Mouse (Mus musculus): Measurements from ENCODE around the gene Zbtb34. TPM values are rescaled to one million over a fixed set of nuclear protein-coding genes. Genes with fewer than 3 reads are reported as not detected.
A peak's percentile ranks its signal among the peaks of the same experiment; 100 is the strongest.

The Zbtb34 gene
- total RNA-seq, 2 experiments from 2014 or later: 23.9 to 26.9 TPM

DNA sequence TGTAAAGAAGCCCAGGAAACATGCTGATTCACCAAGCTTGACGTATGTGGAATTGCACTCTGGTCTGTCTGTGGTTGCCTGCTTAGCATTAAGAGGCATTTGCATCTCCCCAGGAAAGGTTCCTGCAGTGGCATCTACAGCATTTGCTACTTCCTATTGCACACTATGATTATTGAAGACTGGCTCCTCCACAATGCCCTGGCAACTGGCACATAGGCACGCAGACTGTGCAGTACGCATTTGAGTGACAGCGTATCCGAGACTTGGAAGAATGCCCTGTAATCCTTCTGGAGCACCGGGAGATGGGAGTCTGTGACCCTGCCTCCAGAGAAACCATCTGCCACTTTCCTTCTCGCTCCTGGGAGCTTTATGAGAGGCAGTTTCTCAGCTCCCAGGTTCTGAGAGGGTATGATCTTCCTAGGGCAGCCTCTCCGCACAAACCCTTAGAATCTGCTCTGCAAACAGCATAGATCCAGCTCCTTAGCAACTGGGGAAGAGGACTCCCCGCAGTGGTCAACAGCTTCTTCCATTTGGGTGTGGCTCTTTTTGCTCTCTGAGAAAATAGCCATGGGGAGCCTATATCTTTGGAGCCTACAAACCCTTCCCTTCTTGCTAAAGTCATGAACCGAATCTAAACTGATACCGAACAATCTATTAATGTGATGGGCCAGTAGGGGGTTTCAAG is 37.0 kb downstream of the Zbtb34 start:
- TF ChIP-seq CTCF (IDR thresholded peaks at IDR 0.05): no peak
- H3K4me3 ChIP-seq: no peak overlapping the region
- DNase-seq (ENCODE audit: extremely low spot score in 1 of 2, low spot score in 2 of 2): no peak
- intact Hi-C loops (cut with DNase I): no loop called here
- H3K27ac ChIP-seq: peak overlapping the region; percentile 37

GRCm38 (mm10) chr2:33393021-33393420 is 38.1 kb downstream of the Zbtb34 start:
- TF ChIP-seq CTCF (IDR thresholded peaks at IDR 0.05): no peak
- Histone ChIP-seq H3K4me3 (no peak overlapping the region), H3K27ac (no peak overlapping the region)
- intact Hi-C loops (cut with DNase I): no loop called here
- DNase-seq (ENCODE audit: extremely low spot score in 1 of 2, low spot score in 2 of 2): no peak

- intact Hi-C loops (cut with DNase I): loop anchor here (5.0 kb wide), 1 partner anchor 95 kb away; the partner anchor contains the start of gene Zbtb43
- peak overlapping the region; percentile 80 for H3K27ac ChIP-seq
- no peak for DNase-seq (ENCODE audit: extremely low spot score in 1 of 2, low spot score in 2 of 2)
- H3K4me3 ChIP-seq: peak overlapping the region; percentile 52; the same call in 1 of the 2 replicates
- no peak for TF ChIP-seq CTCF (IDR thresholded peaks at IDR 0.05)
Measured at GRCm38 (mm10) chr2:33371648-33372408, 59.3 kb downstream of the Zbtb34 start.

DNA sequence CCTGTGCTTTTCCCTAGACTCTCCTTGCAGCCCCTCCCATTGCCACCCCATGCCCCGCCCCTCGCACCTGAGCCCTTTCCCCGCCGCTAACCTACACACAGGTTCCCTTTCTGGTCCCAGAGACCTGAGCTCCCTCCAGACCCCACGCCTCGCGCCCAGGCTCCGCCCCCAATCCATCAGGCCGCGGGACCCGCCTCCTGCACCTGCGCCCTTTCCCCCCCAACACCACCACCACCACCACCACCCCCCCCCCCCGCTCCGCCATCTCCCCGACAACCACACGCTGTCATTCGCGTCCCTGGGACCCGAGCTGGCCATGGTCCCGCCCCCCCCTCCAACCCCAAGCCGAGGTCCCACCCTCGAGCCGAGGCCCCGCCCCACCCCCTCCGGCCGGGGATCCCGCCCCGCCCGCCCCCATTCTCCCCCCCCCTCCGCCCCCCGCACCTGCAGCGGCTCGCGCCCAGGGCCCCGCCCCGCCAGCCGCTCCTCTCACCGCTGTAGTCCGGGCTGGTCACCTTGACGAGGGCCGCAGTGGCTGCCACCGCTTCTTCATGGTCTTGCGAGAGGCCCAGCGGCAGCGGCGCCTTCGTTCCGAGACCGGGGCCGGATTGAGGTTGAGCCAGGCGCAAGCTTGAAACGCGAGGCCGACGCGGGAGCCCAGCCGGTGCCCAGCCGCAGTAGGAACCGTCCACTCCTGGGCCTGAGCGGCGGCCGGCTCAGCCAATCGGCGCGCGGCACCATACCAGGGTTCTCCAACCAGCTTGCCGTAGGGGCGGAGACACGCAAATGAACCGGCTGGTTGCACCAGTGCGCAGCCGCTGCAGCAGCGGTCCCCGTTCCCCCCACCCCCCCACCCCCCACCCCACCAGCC is 60.1 kb downstream of the Zbtb34 start, which contains the start of gene Ralgps1:
Ralgps1 (minus strand) TSS at position 710 of the 871 bp plus-strand sequence.
- Histone ChIP-seq H3K27ac (peak within 1 kb of the TSS; percentile 99), H3K4me3 (peak within 1 kb of the TSS; percentile 52)
- TF ChIP-seq CTCF (IDR thresholded peaks at IDR 0.05): no peak
- DNase-seq (ENCODE audit: extremely low spot score in 1 of 2, low spot score in 2 of 2): peak; percentile 95 to 98
- intact Hi-C loops (cut with DNase I): loop anchor here (5.0 kb wide), 1 partner anchor 96 kb away; the partner anchor contains the start of gene Zbtb43

- intact Hi-C loops (cut with DNase I): loop anchor here (5.0 kb wide), 1 partner anchor 97 kb away; the partner anchor contains the start of gene Zbtb43
- peak overlapping the region; percentile 52 for H3K4me3 ChIP-seq
- no peak for TF ChIP-seq CTCF (IDR thresholded peaks at IDR 0.05)
- H3K27ac ChIP-seq: peak overlapping the region; percentile 69
- no peak for DNase-seq (ENCODE audit: extremely low spot score in 1 of 2, low spot score in 2 of 2)
Measured at GRCm38 (mm10) chr2:33370276-33370776, 60.8 kb downstream of the Zbtb34 start.

- no peak for DNase-seq (ENCODE audit: extremely low spot score in 1 of 2, low spot score in 2 of 2)
- intact Hi-C loops (cut with DNase I): no loop called here
- H3K4me3 ChIP-seq: no peak overlapping the region
- H3K27ac ChIP-seq: peak overlapping the region; percentile 34; the same call in 1 of the 2 replicates
- TF ChIP-seq CTCF (IDR thresholded peaks at IDR 0.05): no peak
Measured at GRCm38 (mm10) chr2:33369453-33369852, 61.7 kb downstream of the Zbtb34 start.

DNA sequence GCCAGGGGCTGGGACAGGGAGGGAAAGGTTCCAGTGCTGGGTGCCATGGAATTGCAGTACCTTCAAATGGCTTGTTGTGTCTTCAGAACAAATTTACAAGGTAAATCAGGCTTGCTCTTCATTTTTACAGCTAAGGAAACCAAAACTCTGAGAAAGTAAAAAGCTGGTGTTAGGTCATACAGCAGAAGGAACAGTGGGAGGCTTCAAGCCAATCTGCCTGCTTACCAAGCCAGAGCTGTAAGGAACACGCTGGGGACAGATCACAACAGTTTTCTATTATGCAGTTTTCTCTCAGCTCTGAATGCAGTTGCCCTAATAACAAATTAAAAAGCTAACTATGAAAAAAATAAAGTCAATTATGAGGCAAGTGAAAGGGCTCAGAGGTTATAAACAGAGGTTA is 62.6 kb downstream of the Zbtb34 start:
- Histone ChIP-seq H3K4me3 (no peak overlapping the region), H3K27ac (peak overlapping the region; percentile 60)
- DNase-seq (ENCODE audit: extremely low spot score in 1 of 2, low spot score in 2 of 2): no peak
- no peak for TF ChIP-seq CTCF (IDR thresholded peaks at IDR 0.05)
- intact Hi-C loops (cut with DNase I): no loop called here

DNA sequence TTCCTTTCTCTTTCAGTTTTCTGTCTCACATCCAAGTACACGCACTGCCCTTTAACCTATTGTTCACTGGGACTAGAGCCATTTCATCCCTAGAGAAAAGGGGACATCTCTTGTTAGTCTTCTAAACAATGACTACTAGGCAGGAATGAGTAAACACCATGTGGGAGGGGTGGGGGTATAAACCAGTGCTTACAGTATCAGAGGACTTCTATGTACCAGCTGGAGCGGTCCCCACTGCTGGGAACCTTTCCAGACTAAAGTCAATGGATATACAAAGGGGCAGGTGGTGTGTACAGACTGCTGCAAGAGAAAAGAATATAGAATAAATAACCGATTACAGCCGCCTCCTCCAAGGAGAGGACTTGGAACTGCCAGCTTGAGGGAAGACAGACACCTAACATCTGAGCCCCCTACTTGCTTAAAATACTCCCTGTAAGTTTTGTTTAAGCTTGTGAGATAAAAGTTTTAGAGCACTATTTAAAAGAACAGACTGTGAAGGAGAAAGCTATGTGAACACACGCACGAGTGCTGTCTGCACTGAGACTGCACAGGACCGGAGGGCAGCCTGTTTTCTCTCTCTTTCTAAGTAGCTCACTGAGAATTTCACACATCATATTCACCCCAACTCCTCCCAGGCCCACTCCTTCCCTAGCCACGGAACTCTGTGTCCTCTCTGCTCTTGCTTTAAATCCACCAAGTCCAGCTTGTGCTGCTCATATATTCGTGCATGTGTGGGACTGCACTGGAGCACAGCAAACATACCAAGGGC is 65.2 kb downstream of the Zbtb34 start:
- intact Hi-C loops (cut with DNase I): no loop called here
- Histone ChIP-seq H3K4me3 (no peak overlapping the region), H3K27ac (peak overlapping the region; percentile 57)
- no peak for TF ChIP-seq CTCF (IDR thresholded peaks at IDR 0.05)
- no peak for DNase-seq (ENCODE audit: extremely low spot score in 1 of 2, low spot score in 2 of 2)

GRCm38 (mm10) chr2:33364656-33365055 is 66.5 kb downstream of the Zbtb34 start:
- H3K27ac ChIP-seq: no peak overlapping the region
- intact Hi-C loops (cut with DNase I): no loop called here
- no peak overlapping the region for H3K4me3 ChIP-seq
- no peak for TF ChIP-seq CTCF (IDR thresholded peaks at IDR 0.05)
- no peak for DNase-seq (ENCODE audit: extremely low spot score in 1 of 2, low spot score in 2 of 2)

DNA sequence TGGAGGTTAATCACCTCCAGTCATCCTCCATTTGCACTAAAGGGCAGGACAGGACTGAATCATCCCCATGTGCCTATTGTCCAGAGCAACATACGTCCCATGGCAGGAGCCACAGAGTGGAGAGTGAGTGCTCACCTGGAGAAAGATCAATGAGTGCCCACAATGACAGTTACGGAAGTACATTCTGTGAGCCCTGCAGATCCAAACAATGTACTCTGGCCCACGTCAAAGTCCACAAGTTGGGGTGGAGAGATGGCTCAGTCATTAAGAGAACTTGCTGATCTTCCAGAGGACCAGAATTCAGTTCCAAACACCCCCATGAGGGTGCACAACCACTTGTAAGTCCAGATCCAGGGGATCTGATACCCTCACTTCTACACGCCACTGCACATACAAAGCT is 67.2 kb downstream of the Zbtb34 start:
- no peak for DNase-seq (ENCODE audit: extremely low spot score in 1 of 2, low spot score in 2 of 2)
- Histone ChIP-seq H3K27ac (no peak overlapping the region), H3K4me3 (no peak overlapping the region)
- no peak for TF ChIP-seq CTCF (IDR thresholded peaks at IDR 0.05)
- intact Hi-C loops (cut with DNase I): no loop called here

Data from left cerebral cortex, adult 2 months (tissue).